Mouse (Mus musculus) midbrain, embryonic 10.5 days (tissue): ENCODE results near the gene Prdm2. TPM values are rescaled to one million over a fixed set of nuclear protein-coding genes. Genes with fewer than 3 reads are reported as not detected.
A peak's percentile ranks its signal among the peaks of the same experiment; 100 is the strongest.

ENCODE experiments used
- DNase-seq: peaks from one replicate; pipeline ENCODE4 v3.0.0-alpha.2; 2017; ENCODE audit warnings: low spot score
- H3K27ac ChIP-seq: fragments of 300-500 bp; sonication (generic); replicated peaks from 2 replicates; pipeline ENCODE4 v1.5.1; 2016; ENCODE audit warnings: mild to moderate bottlenecking
- H3K27me3 ChIP-seq: fragments of 300-500 bp; sonication (generic); 2 replicates; pipeline ENCODE4 v1.6.1; 2016; ENCODE audit warnings: low read depth, mild to moderate bottlenecking; ENCODE audit not compliant: poor library complexity, severe bottlenecking
- H3K36me3 ChIP-seq: fragments of 300-500 bp; sonication (generic); 2 replicates; pipeline ENCODE4 v1.6.1; 2016; ENCODE audit warnings: mild to moderate bottlenecking, moderate library complexity
- H3K4me1 ChIP-seq: fragments of 300-500 bp; sonication (generic); 2 replicates; pipeline ENCODE4 v1.6.1; 2016
- H3K4me3 ChIP-seq: fragments of 300-500 bp; sonication (generic); 2 replicates; pipeline ENCODE4 v1.5.1; 2016; ENCODE audit warnings: mild to moderate bottlenecking, moderate library complexity
- H3K9me3 ChIP-seq: fragments of 300-500 bp; sonication (generic); replicated peaks from 2 replicates; pipeline ENCODE4 v1.6.1; 2016; ENCODE audit warnings: mild to moderate bottlenecking
- WGBS: fragments of 180-500 bp; shearing (Covaris S2); methylation state at CpG from one replicate; pipeline ENCODE4 v1.1.7; 2016; 5-methylcytosine and 5-hydroxymethylcytosine counted together
- polyA plus RNA-seq: library from polyadenylated mRNA; unstranded; fragments of >200 nt; fragmentation: Nextera tagmentation; extraction: Ambion mirVana; gene quantifications from 2 replicates; pipeline ENCODE4 v1.2.1, GENCODE M21; 2016

Prdm2 gene
- polyA plus RNA-seq, 1 experiment from 2014 or later, result 14.2 TPM

DNA sequence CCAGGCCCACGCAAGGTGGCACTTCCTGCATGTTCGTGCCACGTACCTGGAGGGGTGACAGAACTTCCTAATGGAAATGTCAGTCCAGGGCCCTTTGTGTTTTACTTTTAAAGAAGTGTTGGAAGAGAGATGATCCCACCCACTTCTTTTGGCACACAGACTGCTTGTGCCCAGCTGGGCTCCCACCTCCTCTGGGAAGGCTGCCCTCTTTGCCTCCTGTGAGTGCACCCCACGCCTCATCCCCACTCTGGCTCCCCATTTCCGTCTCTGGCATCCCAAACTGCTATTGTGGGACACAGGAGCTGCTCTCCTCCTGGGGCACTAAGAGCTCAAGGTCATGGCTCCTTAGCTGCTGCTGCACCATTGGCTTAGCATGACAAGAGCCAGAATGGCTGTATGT lies 100.9 kb downstream of the Prdm2 start:
- Histone ChIP-seq H3K9me3 (no peaks in the 10 kb centered on the region), H3K4me1 (peaks cover 36% of the 10 kb centered on the region), H3K36me3 (peaks cover 42% of the 10 kb centered on the region), H3K27me3 (no peaks in the 10 kb centered on the region), H3K27ac (no peak overlapping the region), H3K4me3 (no peak overlapping the region)
- DNase-seq, result no peak
- WGBS, result 91% methylated on average over 5 of the region's 5 CpGs

DNA sequence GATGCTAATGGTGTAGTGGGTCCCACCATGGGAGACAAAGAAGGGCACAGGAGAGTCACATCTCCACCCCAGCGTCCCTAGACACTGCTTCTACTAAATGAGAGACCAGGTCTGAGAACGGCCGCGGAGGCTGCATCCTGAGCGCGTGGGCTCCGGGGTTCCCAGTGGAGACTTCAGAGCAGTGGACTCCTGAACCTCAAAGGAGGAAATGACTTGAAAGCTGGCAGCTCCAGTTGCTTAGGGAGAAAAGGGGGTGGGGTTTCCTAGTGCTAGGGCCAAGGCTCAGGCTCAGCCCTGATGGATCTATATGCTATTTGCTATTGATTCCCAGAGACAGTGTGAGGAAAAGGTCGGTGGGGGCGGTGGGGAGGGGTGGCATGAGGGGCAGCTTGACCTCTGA lies 104.2 kb downstream of the Prdm2 start:
- Histone ChIP-seq H3K4me3 (no peak overlapping the region), H3K27me3 (peaks cover 5% of the 10 kb centered on the region; the same call in 1 of the 2 replicates), H3K27ac (no peak overlapping the region; the same call in 1 of the 2 replicates), H3K4me1 (peaks cover 23% of the 10 kb centered on the region), H3K36me3 (peaks cover 50% of the 10 kb centered on the region), H3K9me3 (no peaks in the 10 kb centered on the region)
- no peak for DNase-seq
- WGBS, result 62% methylated on average over 9 of the region's 9 CpGs

DNA sequence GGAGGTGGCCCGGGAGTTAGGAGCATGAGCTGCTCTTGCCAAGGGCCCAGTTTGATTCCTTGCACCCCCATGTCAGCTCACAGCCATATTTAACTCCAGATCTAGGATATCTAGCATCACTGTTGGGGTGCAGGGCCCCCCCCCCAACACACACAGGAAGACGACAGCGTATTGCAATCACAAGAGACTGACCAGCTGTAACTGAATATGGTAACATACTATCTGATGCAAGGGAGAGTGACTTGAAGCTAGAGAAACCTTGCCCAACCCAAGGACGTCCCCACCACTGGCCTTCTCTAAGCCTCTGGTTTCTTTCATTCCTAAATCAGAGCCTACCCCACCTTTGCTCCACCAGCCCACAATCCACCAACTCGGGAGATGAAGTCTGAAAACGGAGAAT lies 105.8 kb downstream of the Prdm2 start:
- H3K27ac ChIP-seq, result no peak overlapping the region
- DNase-seq, result no peak
- peaks cover 20% of the 10 kb centered on the region for H3K4me1 ChIP-seq
- peaks cover 49% of the 10 kb centered on the region for H3K36me3 ChIP-seq
- no peak overlapping the region for H3K4me3 ChIP-seq
- no peaks in the 10 kb centered on the region for H3K9me3 ChIP-seq
- peaks cover 20% of the 10 kb centered on the region for H3K27me3 ChIP-seq
- 90% methylated on average over 6 of the region's 6 CpGs for WGBS

DNA sequence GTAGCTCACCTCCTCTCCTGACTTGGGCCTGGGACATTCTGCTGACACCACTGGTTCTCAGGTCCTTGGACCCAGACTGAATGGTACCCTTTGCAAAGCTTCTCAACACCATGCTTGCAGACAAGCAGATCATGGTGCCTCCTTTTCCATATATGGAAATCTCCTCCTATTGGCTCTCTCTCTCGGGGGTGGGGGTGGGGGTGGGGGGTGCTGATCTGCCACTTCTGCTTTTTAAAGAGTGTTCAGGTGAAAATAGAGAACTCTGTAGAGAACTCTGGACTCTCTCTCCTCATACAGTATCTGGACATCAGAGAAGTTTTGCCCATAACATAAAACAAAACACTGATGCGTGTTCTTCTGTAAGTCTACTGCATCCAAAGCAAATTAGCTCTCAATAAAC lies 106.2 kb downstream of the Prdm2 start:
- H3K27ac ChIP-seq, result no peak overlapping the region
- peaks cover 24% of the 10 kb centered on the region for H3K27me3 ChIP-seq
- H3K36me3 ChIP-seq, result peaks cover 45% of the 10 kb centered on the region
- H3K4me3 ChIP-seq, result no peak overlapping the region
- DNase-seq, result no peak
- H3K9me3 ChIP-seq, result no peaks in the 10 kb centered on the region
- WGBS, result 86% methylated on average over 2 of the region's 2 CpGs
- peaks cover 20% of the 10 kb centered on the region for H3K4me1 ChIP-seq

DNA sequence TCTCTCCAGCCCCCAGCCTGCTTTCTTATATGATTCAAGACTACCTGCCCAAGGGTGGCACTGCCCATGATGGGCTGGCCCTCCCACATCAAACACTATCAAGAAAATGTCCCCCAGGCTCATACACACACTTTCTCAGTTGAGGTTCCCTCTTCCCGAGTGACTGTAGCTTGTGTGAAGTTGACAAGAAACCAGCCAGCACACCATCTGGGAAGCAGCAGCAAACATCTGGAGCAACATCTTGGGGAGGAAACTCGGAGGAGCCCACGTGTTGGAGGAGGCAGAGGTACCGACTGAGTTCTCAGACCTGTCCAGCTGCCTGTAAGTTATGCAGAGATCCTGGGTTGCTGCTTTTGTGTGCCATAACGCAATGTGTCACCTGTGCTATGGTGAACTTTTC lies 108.1 kb downstream of the Prdm2 start:
- no peak for DNase-seq
- Histone ChIP-seq H3K4me1 (peaks cover 26% of the 10 kb centered on the region), H3K27me3 (peaks cover 39% of the 10 kb centered on the region), H3K4me3 (no peak overlapping the region), H3K36me3 (peaks cover 26% of the 10 kb centered on the region), H3K9me3 (no peaks in the 10 kb centered on the region), H3K27ac (no peak overlapping the region)
- 83% methylated on average over 5 of the region's 5 CpGs for WGBS

DNA sequence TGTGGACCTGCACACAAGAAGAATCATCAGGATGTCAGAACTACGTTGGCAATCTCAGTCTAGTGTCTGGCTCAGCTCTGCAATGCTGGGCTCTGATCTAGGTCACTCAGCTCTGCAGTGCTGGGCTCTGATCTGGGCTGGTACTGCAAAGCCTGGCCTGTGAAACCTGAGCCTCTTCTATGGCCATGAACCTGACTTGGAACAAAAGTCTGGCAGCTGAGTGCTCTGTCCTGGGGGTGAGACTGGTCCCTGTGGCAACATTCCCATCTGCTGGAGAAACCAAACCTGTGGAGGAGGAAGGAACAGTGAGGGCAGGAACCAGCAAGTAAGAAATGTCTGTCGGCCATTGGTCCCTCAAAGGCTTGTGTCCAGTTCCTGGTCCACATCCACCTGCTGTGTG lies 109.0 kb downstream of the Prdm2 start:
- Histone ChIP-seq H3K36me3 (peaks cover 18% of the 10 kb centered on the region), H3K4me3 (no peak overlapping the region), H3K4me1 (peaks cover 24% of the 10 kb centered on the region), H3K27me3 (peaks cover 39% of the 10 kb centered on the region), H3K9me3 (no peaks in the 10 kb centered on the region), H3K27ac (no peak overlapping the region)
- WGBS, result 89% methylated on average over 2 of the region's 2 CpGs
- DNase-seq, result no peak

DNA sequence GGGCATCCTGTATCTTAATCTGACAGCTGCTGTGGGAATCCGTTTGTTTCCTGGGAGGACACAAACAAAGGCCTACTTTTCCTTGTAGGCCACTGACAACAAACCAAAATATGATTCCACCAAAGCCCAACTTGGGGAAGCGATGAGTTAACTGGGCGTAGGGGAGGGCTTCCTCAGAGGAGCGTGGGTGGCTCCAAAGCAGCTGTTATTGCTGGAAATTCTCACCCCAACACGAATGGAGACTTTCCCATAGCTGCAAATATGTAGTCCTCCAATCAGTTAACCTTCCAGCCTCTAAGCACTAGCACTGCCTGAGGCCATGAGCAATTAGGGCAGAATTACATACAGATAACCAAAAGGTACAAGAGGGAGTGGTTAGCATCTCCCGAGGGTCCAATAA lies 112.6 kb downstream of the Prdm2 start:
- no peak for DNase-seq
- no peak overlapping the region for H3K27ac ChIP-seq
- no peaks in the 10 kb centered on the region for H3K36me3 ChIP-seq
- H3K27me3 ChIP-seq, result peaks cover 73% of the 10 kb centered on the region
- no peak overlapping the region for H3K4me3 ChIP-seq
- WGBS, result 74% methylated on average over 6 of the region's 6 CpGs
- H3K4me1 ChIP-seq, result peaks cover 13% of the 10 kb centered on the region
- no peaks in the 10 kb centered on the region for H3K9me3 ChIP-seq

DNA sequence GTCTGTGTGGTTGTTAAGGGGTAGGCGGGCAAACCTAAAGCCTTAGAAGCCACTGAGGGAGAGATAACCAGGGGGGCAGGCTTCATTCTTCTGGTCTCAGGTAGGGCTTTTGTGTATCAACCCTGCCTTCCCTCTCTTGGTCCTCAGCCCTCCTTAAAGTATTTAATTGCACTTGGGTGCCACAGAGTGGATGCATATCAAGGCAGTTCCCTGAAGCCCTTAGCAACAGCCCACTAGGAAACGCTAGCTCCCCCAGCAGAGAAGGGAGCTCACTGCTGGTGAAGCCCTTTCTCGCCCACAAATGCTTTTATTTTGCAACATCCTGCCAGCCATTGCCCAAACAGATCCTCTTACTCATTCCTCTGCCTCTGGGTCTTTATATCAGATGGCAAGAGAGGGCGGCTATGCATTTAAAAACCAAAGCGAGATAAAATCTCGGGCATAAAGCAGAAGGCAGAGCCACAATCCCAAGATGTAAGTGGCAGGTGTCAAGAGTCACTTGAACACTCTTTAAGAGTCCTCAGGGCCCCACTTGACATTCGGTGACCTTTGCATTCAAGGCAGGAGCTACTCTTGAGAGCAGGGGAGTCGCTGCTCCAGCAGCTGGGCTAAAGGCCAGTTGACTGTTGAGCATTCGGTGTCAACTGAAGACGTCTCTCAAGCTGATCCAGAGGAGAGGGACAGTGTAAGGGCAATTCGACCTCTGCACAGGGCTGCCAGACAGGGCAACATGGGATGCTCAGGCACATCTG lies 113.3 kb downstream of the Prdm2 start:
- Histone ChIP-seq H3K27ac (no peak overlapping the region), H3K4me3 (no peak overlapping the region), H3K27me3 (peaks cover 79% of the 10 kb centered on the region), H3K4me1 (peaks cover 13% of the 10 kb centered on the region), H3K36me3 (no peaks in the 10 kb centered on the region), H3K9me3 (no peaks in the 10 kb centered on the region)
- WGBS, result 56% methylated on average over 11 of the region's 11 CpGs
- peak; percentile 33 for DNase-seq

DNA sequence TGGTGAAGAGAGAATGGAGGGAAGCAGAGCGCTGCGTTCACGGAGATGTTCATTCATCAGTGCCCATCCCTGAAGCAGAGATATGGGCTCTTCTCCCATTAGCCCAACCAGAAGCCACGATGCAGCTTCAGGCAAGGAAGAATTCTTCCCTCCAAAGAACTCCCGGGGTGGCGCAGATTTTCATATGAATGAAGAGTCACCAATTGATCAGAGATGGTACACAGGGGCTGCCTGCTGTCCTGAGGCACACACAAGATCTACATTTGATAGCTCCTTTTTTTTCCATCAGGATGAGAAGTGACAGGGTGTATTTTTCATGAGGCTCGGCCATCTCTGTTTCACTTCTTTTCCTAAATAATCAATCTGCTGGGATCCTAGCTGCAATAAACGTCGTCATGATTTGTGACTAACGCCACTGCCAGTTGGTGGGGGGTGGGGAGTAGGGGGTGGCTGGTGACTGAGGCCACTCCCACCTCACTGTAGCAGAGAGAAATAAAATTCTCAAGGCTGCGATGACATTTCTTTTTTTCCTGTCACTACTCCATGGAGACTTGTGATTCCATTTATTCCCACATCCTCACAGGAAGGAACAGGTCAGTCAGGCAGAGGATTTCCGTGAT lies 120.6 kb downstream of the Prdm2 start:
- no peak overlapping the region for H3K4me3 ChIP-seq
- H3K4me1 ChIP-seq, result 0 out of 2 replicates have a peak, but pooled peaks cover 4% of the 10 kb centered on the region
- H3K9me3 ChIP-seq, result 0 out of 2 replicates have a peak, but pooled peaks cover 4% of the 10 kb centered on the region
- no peaks in the 10 kb centered on the region for H3K36me3 ChIP-seq
- H3K27ac ChIP-seq, result no peak overlapping the region
- no peak for DNase-seq
- 50% methylated on average over 12 of the region's 12 CpGs for WGBS
- H3K27me3 ChIP-seq, result peaks cover 31% of the 10 kb centered on the region

DNA sequence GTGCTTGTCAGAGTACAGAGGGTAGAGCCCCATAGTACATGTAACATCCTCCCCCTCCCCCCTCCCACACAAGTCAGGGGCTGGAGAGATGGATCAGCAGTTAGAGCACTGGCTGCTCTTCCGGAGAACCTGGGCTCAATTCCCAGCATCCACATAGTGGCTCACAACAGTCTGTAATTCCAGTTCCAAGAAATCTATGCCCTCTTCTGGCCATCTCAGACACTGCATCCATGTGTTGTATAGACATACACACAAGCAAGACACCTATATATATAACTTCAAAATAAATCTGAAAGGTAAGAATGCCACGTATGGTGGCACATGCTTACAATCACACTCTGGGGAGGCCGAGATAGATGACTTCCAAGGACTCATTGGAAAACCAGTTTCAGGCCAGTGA lies 122.2 kb downstream of the Prdm2 start:
- H3K9me3 ChIP-seq, result 0 out of 2 replicates have a peak, but pooled peaks cover 4% of the 10 kb centered on the region
- no peak for DNase-seq
- WGBS, result 95% methylated on average over 3 of the region's 3 CpGs

DNA sequence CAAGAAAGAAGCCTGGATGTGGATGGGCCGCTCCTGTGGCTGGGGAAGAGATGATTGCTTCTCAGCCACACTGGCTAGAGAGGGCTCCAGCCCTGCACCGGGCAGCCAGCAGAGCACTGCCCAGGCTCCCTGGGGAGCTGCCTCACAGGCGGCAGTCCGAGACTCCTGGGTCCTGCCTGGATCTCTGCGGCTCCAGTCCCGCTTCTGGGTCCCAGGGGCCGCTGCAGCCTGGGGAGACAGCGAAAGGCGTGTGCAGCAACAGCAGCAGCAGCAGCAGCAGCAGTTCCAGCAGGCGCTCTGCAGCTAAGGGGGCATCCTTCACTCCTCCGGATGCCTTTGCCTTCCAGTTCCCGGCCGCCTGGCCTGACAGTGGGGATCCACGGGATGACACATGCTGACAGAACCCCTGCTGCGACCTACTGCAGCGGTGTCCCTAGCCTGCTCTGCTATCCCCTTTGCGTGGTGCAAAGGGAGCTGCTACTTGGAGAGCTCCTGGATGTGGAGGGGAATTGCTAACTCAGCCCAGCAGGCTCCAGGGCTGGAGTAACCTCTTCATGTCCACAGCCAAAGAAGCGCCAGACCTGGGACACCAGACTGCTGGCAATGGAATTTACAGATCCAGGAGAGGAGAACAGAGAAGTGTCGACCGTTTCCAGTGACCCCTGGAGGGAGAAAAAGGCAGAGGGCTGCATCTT lies 138.6 kb downstream of the Prdm2 start:
- H3K27me3 ChIP-seq, result peaks cover 25% of the 10 kb centered on the region
- peak overlapping the region; percentile 69 for H3K27ac ChIP-seq
- H3K4me1 ChIP-seq, result peaks cover 10% of the 10 kb centered on the region
- H3K4me3 ChIP-seq, result peak overlapping the region; percentile 46
- no peaks in the 10 kb centered on the region for H3K36me3 ChIP-seq
- peak; percentile 41 for DNase-seq
- no peaks in the 10 kb centered on the region for H3K9me3 ChIP-seq
- WGBS, result 3% methylated on average over 20 of the region's 20 CpGs

More for the DNA sequence above, 122.2 kb downstream of the Prdm2 start:
- H3K27me3 ChIP-seq, result peaks cover 24% of the 10 kb centered on the region
- H3K27ac ChIP-seq, result no peak overlapping the region
- H3K4me1 ChIP-seq, result 0 out of 2 replicates have a peak, but pooled peaks cover 4% of the 10 kb centered on the region
- no peaks in the 10 kb centered on the region for H3K36me3 ChIP-seq
- H3K4me3 ChIP-seq, result no peak overlapping the region

DNA sequence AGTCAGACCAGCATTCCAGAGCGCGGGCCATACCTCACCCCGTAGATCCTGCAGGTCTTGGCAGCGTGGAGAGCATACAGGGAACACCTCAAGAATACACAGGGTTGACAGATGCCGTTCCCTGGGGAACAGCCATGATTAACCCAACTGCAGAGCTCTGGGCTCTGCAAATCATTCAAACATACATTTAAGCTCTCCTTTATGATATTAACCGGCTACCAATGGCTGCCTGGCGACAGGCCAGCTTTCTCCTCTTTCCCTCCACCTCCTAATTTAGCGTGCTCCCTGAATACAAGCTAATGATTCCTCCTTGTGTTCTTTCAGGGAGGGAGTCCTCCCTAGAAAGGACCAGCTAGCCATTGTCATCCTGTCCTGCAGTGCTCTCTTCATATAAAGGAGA lies 141.0 kb downstream of the Prdm2 start:
- peaks cover 25% of the 10 kb centered on the region for H3K27me3 ChIP-seq
- peaks cover 10% of the 10 kb centered on the region for H3K4me1 ChIP-seq
- no peak for DNase-seq
- 62% methylated on average over 8 of the region's 8 CpGs for WGBS
- no peak overlapping the region for H3K4me3 ChIP-seq
- no peaks in the 10 kb centered on the region for H3K36me3 ChIP-seq
- H3K9me3 ChIP-seq, result no peaks in the 10 kb centered on the region
- H3K27ac ChIP-seq, result no peak overlapping the region

DNA sequence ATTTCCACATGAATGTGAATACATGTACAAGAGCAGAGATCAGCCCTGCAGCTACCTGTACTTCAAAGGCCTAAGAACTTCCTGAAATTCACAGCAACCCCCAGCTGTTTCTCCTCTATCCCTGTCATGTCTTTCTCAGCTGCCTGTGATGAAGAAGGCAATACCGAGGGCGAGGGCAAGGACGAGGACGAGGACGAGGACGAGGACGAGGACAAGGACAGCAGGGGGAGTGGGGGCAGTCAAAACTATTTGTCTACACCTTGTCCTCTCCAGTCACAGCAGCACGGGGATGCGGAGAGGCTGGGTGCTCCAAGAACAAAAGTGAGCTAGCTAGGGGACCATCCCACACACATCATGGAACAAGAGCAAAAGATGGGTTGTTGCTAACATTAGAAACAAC lies 145.8 kb downstream of the Prdm2 start:
- H3K27me3 ChIP-seq, result no peaks in the 10 kb centered on the region
- no peaks in the 10 kb centered on the region for H3K4me1 ChIP-seq
- no peak overlapping the region for H3K27ac ChIP-seq
- WGBS, result 91% methylated on average over 9 of the region's 9 CpGs
- no peaks in the 10 kb centered on the region for H3K36me3 ChIP-seq
- no peak for DNase-seq
- no peaks in the 10 kb centered on the region for H3K9me3 ChIP-seq
- H3K4me3 ChIP-seq, result no peak overlapping the region
